Mouse (Mus musculus) mouse trophoblast stem cell (cell line): Measurements from ENCODE around the gene Kcnmb3.

Experiments
- in situ Hi-C, 2 experiments: fragments of 300-500 bp; cut with MseI, MboI; formaldehyde crosslinking; loops; 2 replicates in 1 of 2; 3 replicates in 1 of 2; pipeline ENCODE4 v1.15.1; 2025

Kcnmb3 gene

GRCm38 (mm10) chr3:32492097-32493090, at the start of gene Kcnmb3:
Gene Kcnmb3 (minus strand): TSS chr3:32492231.
- in situ Hi-C loops, result loop anchor here in 1 of 2 experiments (25.0 kb wide), 1 partner anchor 705 kb away; no protein-coding TSS in a partner anchor

GRCm38 (mm10) chr3:32538091-32538490, 46.1 kb upstream of the Kcnmb3 start:
- in situ Hi-C loops, result no loop called here

GRCm38 (mm10) chr3:32537556-32537955, 45.5 kb upstream of the Kcnmb3 start:
- in situ Hi-C loops, result no loop called here

GRCm38 (mm10) chr3:32535692-32536091, 43.7 kb upstream of the Kcnmb3 start:
- in situ Hi-C loops, result no loop called here

GRCm38 (mm10) chr3:32530041-32530440, 38.0 kb upstream of the Kcnmb3 start:
- in situ Hi-C loops, result no loop called here

GRCm38 (mm10) chr3:32529303-32529898, 37.4 kb upstream of the Kcnmb3 start, which contains the start of gene Mfn1:
Gene Mfn1 (plus strand): TSS chr3:32529465.
- in situ Hi-C loops, result no loop called here

- in situ Hi-C loops, result no loop called here
Observed at GRCm38 (mm10) chr3:32527181-32527580, 35.1 kb upstream of the Kcnmb3 start.

- in situ Hi-C loops, result no loop called here
Observed at GRCm38 (mm10) chr3:32513528-32513927, 21.5 kb upstream of the Kcnmb3 start.

GRCm38 (mm10) chr3:32512686-32513284, 20.8 kb upstream of the Kcnmb3 start:
- in situ Hi-C loops, result no loop called here

GRCm38 (mm10) chr3:32511191-32511550, 19.1 kb upstream of the Kcnmb3 start:
- in situ Hi-C loops, result no loop called here

- in situ Hi-C loops, result no loop called here
Observed at GRCm38 (mm10) chr3:32510375-32511190, 18.6 kb upstream of the Kcnmb3 start.

GRCm38 (mm10) chr3:32509496-32510374, 17.7 kb upstream of the Kcnmb3 start, which contains the start of gene Zfp639:
Gene Zfp639 (plus strand): TSS chr3:32510259.
- in situ Hi-C loops, result loop anchor here in 1 of 2 experiments (10.0 kb wide), 1 partner anchor 125 kb away; no protein-coding TSS in a partner anchor

GRCm38 (mm10) chr3:32508666-32509324, 16.8 kb upstream of the Kcnmb3 start:
- in situ Hi-C loops, result loop anchor here in 1 of 2 experiments (10.0 kb wide), 1 partner anchor 124 kb away; no protein-coding TSS in a partner anchor

GRCm38 (mm10) chr3:32506366-32507225, 14.6 kb upstream of the Kcnmb3 start:
- in situ Hi-C loops, result loop anchor here in 1 of 2 experiments (10.0 kb wide), 1 partner anchor 122 kb away; no protein-coding TSS in a partner anchor

GRCm38 (mm10) chr3:32505841-32506240, 13.8 kb upstream of the Kcnmb3 start:
- in situ Hi-C loops, result loop anchor here in 1 of 2 experiments (10.0 kb wide), 1 partner anchor 121 kb away; no protein-coding TSS in a partner anchor

- in situ Hi-C loops, result loop anchor here in 1 of 2 experiments (10.0 kb wide), 1 partner anchor 116 kb away; no protein-coding TSS in a partner anchor
Observed at GRCm38 (mm10) chr3:32500346-32500745, 8.3 kb upstream of the Kcnmb3 start.

GRCm38 (mm10) chr3:32496711-32497070, 4.7 kb upstream of the Kcnmb3 start:
- in situ Hi-C loops, result loop anchor here in 1 of 2 experiments (25.0 kb wide), 1 partner anchor 709 kb away; no protein-coding TSS in a partner anchor
